Mouse (Mus musculus): ENCODE results near the gene Atxn7l1. TPM values are rescaled to one million over a fixed set of nuclear protein-coding genes. Genes with fewer than 3 reads are reported as not detected.
A peak's percentile ranks its signal among the peaks of the same experiment; 100 is the strongest.

Atxn7l1 gene
- polyA plus RNA-seq, 1 experiment from 2014 or later: 14.4 TPM

GRCm38 (mm10) chr12:33338170-33338569, 190.7 kb downstream of the Atxn7l1 start:
- no peaks in the 10 kb centered on the region for H3K36me3 ChIP-seq (ENCODE audit: insufficient read depth)
- no peak overlapping the region for H3K27ac ChIP-seq (ENCODE audit: low read depth)
- no peak overlapping the region for H3K9ac ChIP-seq
- no peaks in the 10 kb centered on the region for H3K9me3 ChIP-seq (ENCODE audit: low read depth, low read length)
- WGBS: 24% methylated on average over 5 of the region's 5 CpGs
- DNase-seq (peak; percentile 79), ATAC-seq (ENCODE audit: insufficient read depth) (no peak)
- H3K27me3 ChIP-seq (ENCODE audit: insufficient read depth, low read length): no peaks in the 10 kb centered on the region
- H3K4me3 ChIP-seq (ENCODE audit: low read depth, low read length): no peak overlapping the region
- H3K4me1 ChIP-seq (ENCODE audit: insufficient read depth): 0 out of 2 replicates have a peak, but pooled peaks cover 6% of the 10 kb centered on the region
- no peak for TF ChIP-seq CTCF (IDR thresholded peaks at IDR 0.05; ENCODE audit: low read depth)
- H3K4me2 ChIP-seq: no peak overlapping the region

DNA sequence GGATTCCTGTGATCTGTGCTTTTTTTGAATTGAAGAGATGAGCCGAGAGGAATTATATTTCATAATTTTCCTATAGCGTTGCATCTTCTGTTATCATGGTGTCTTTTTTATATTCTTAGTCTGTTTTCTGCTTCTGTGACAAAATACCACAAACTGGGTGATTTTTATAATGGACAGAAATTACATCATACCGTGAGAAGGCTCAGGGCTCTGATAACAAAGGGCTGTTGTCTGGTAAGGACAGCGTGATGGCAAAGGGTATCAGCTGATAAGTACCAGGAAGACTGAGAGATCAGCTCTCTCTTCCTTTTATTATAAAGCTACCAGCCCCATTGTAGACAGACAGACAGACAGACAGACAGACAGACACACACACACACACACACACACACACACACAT, 192.3 kb downstream of the Atxn7l1 start:
- H3K4me1 ChIP-seq (ENCODE audit: insufficient read depth): 0 out of 2 replicates have a peak, but pooled peaks cover 6% of the 10 kb centered on the region
- ATAC-seq (ENCODE audit: insufficient read depth) (no peak), DNase-seq (no peak)
- no peaks in the 10 kb centered on the region for H3K36me3 ChIP-seq (ENCODE audit: insufficient read depth)
- H3K4me3 ChIP-seq (ENCODE audit: low read depth, low read length): no peak overlapping the region
- 74% methylated on average over 4 of the region's 4 CpGs for WGBS
- H3K27me3 ChIP-seq (ENCODE audit: insufficient read depth, low read length): no peaks in the 10 kb centered on the region
- no peak overlapping the region for H3K4me2 ChIP-seq
- no peak overlapping the region for H3K9ac ChIP-seq
- TF ChIP-seq CTCF (IDR thresholded peaks at IDR 0.05; ENCODE audit: low read depth): no peak
- no peak overlapping the region for H3K27ac ChIP-seq (ENCODE audit: low read depth)
- no peaks in the 10 kb centered on the region for H3K9me3 ChIP-seq (ENCODE audit: low read depth, low read length)

DNA sequence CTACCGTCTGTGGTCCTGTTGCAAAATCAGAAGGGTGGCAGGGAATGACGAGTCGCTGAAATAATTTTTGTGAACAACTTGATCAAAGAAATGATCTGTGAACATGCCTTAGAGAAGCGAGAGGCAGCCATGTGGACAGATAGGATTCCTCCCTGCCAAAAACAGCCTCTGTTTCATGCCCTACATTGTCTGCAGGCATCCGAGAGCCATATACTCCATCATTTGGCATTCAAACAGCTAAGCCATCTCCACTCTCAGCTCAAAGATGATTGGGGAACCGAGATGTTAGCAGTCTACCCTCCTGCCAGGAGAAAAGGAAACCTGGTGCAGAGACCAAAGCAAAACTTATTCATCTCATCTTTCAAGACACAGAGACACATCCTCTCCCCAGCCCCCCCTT, 193.2 kb downstream of the Atxn7l1 start:
- Histone ChIP-seq H3K4me2 (no peak overlapping the region), H3K9ac (no peak overlapping the region), H3K27me3 (ENCODE audit: insufficient read depth, low read length) (no peaks in the 10 kb centered on the region), H3K27ac (ENCODE audit: low read depth) (no peak overlapping the region), H3K4me1 (ENCODE audit: insufficient read depth) (0 out of 2 replicates have a peak, but pooled peaks cover 6% of the 10 kb centered on the region), H3K36me3 (ENCODE audit: insufficient read depth) (no peaks in the 10 kb centered on the region), H3K9me3 (ENCODE audit: low read depth, low read length) (no peaks in the 10 kb centered on the region), H3K4me3 (ENCODE audit: low read depth, low read length) (no peak overlapping the region)
- ATAC-seq (ENCODE audit: insufficient read depth): no peak
- DNase-seq: no peak
- no peak for TF ChIP-seq CTCF (IDR thresholded peaks at IDR 0.05; ENCODE audit: low read depth)
- 76% methylated on average over 6 of the region's 6 CpGs for WGBS

DNA sequence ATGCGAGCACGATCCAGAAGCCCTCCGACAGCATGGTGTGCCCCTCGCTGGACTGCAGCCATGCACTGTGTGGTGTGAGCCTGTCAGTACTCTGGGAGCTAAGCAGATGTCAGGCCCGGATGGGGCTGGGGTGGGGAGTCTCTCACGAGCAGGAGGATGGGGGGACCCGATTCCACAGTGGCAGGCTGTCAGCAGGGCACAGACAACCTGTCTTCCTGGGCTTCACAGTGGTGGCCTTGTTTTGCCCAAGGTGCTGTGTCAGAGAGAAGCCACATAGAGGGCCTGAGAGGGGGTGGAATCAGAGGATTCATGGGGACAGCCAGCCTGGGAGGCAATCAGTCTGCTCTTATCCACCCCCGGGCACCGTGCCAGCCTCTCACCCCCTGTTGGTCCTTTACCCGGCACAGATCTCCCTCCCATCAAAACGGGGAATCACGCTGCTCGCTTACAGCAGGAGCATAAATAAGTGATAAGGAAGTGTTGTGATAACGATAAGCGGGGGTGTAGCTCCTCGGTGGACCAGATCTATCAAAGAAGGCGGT, 193.9 kb downstream of the Atxn7l1 start:
- Histone ChIP-seq H3K27ac (ENCODE audit: low read depth) (no peak overlapping the region), H3K36me3 (ENCODE audit: insufficient read depth) (no peaks in the 10 kb centered on the region), H3K4me3 (ENCODE audit: low read depth, low read length) (no peak overlapping the region), H3K4me1 (ENCODE audit: insufficient read depth) (0 out of 2 replicates have a peak, but pooled peaks cover 6% of the 10 kb centered on the region), H3K9ac (no peak overlapping the region), H3K27me3 (ENCODE audit: insufficient read depth, low read length) (0 out of 2 replicates have a peak, but pooled peaks cover 2% of the 10 kb centered on the region), H3K9me3 (ENCODE audit: low read depth, low read length) (no peaks in the 10 kb centered on the region), H3K4me2 (no peak overlapping the region)
- 0 out of 2 replicates have a peak, but pooled peaks have one; percentile 18 for ATAC-seq (ENCODE audit: insufficient read depth)
- peak; percentile 37 for DNase-seq
- TF ChIP-seq CTCF (IDR thresholded peaks at IDR 0.05; ENCODE audit: low read depth): no peak
- WGBS: 41% methylated on average over 17 of the region's 17 CpGs

GRCm38 (mm10) chr12:33344970-33345772, 197.7 kb downstream of the Atxn7l1 start:
- Histone ChIP-seq H3K36me3 (ENCODE audit: insufficient read depth) (no peaks in the 10 kb centered on the region), H3K27ac (ENCODE audit: low read depth) (no peak overlapping the region), H3K4me1 (ENCODE audit: insufficient read depth) (0 out of 2 replicates have a peak, but pooled peaks cover 6% of the 10 kb centered on the region), H3K4me3 (ENCODE audit: low read depth, low read length) (no peak overlapping the region), H3K4me2 (peak overlapping the region; percentile 16; the same call in 1 of the 2 replicates), H3K9me3 (ENCODE audit: low read depth, low read length) (no peaks in the 10 kb centered on the region), H3K9ac (no peak overlapping the region), H3K27me3 (ENCODE audit: insufficient read depth, low read length) (0 out of 2 replicates have a peak, but pooled peaks cover 2% of the 10 kb centered on the region)
- no peak for TF ChIP-seq CTCF (IDR thresholded peaks at IDR 0.05; ENCODE audit: low read depth)
- ATAC-seq (ENCODE audit: insufficient read depth) (peak; percentile 37; the same call in 1 of the 2 replicates), DNase-seq (peak; percentile 57)
- 14% methylated on average over 25 of the region's 25 CpGs for WGBS

GRCm38 (mm10) chr12:33345773-33346435, 198.4 kb downstream of the Atxn7l1 start:
- Histone ChIP-seq H3K36me3 (ENCODE audit: insufficient read depth) (no peaks in the 10 kb centered on the region), H3K9ac (no peak overlapping the region), H3K4me2 (no peak overlapping the region), H3K4me3 (ENCODE audit: low read depth, low read length) (no peak overlapping the region), H3K9me3 (ENCODE audit: low read depth, low read length) (no peaks in the 10 kb centered on the region), H3K27me3 (ENCODE audit: insufficient read depth, low read length) (0 out of 2 replicates have a peak, but pooled peaks cover 2% of the 10 kb centered on the region), H3K4me1 (ENCODE audit: insufficient read depth) (0 out of 2 replicates have a peak, but pooled peaks cover 6% of the 10 kb centered on the region), H3K27ac (ENCODE audit: low read depth) (no peak overlapping the region)
- ATAC-seq (ENCODE audit: insufficient read depth) (no peak), DNase-seq (no peak)
- WGBS: 45% methylated on average over 23 of the region's 23 CpGs
- no peak for TF ChIP-seq CTCF (IDR thresholded peaks at IDR 0.05; ENCODE audit: low read depth)

DNA sequence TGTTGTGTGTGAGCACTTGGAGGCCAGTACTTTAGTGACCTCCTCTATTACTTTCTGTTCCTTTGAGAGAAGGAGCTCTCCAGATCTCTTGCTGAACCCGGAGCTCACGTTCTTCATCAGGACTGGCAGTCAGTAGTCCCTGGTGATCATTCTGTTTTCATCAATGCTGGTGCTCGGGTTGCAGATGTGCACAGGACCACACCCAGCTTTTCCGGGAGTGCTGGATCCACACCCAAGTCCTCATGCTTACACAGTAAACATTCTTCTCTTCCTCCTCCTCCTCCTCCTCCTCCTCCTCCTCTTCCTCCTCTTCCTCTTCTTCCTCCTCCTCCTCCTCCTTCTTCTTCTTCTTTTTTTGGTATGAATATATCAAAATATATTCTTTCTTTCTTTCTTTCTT, 205.2 kb downstream of the Atxn7l1 start:
- TF ChIP-seq CTCF (IDR thresholded peaks at IDR 0.05; ENCODE audit: low read depth): no peak
- WGBS: 70% methylated on average over 4 of the region's 4 CpGs
- Histone ChIP-seq H3K27me3 (ENCODE audit: insufficient read depth, low read length) (no peaks in the 10 kb centered on the region), H3K4me1 (ENCODE audit: insufficient read depth) (no peaks in the 10 kb centered on the region), H3K27ac (ENCODE audit: low read depth) (no peak overlapping the region), H3K9me3 (ENCODE audit: low read depth, low read length) (no peaks in the 10 kb centered on the region), H3K4me3 (ENCODE audit: low read depth, low read length) (no peak overlapping the region), H3K9ac (no peak overlapping the region), H3K4me2 (no peak overlapping the region), H3K36me3 (ENCODE audit: insufficient read depth) (no peaks in the 10 kb centered on the region)
- DNase-seq (no peak), ATAC-seq (ENCODE audit: insufficient read depth) (no peak)

Data from lung, embryonic 14.5 days (tissue).